Mouse (Mus musculus) forebrain, postnatal 0 days (tissue): ENCODE data around the gene Ankrd39. TPM values are rescaled to one million over a fixed set of nuclear protein-coding genes. Genes with fewer than 3 reads are reported as not detected.

ENCODE experiments used
- ATAC-seq: fragments of 200-750 bp; cut with Nextera tagmentation; 2 replicates; pipeline ENCODE4 v1.8.0; 2017; ENCODE audit warnings: mild to moderate bottlenecking, moderate library complexity
- DNase-seq: peaks from one replicate; pipeline ENCODE4 v3.0.0-alpha.2; 2015
- H3K27ac ChIP-seq: fragments of 300-500 bp; sonication (generic); 2 replicates; pipeline ENCODE4 v1.5.1; 2014; ENCODE audit warnings: low read depth, mild to moderate bottlenecking, antibody characterized with exemption, low read length, moderate library complexity, mixed read lengths
- H3K27me3 ChIP-seq: fragments of 300-500 bp; sonication (generic); 2 replicates; pipeline ENCODE4 v1.6.1; 2014; ENCODE audit warnings: mild to moderate bottlenecking, low read length, mixed read lengths; ENCODE audit not compliant: insufficient read depth
- H3K36me3 ChIP-seq: fragments of 300-500 bp; sonication (generic); 2 replicates; pipeline ENCODE4 v1.6.1; 2014; ENCODE audit warnings: mild to moderate bottlenecking, moderate library complexity; ENCODE audit not compliant: insufficient read depth
- H3K4me1 ChIP-seq: fragments of 300-500 bp; sonication (generic); 2 replicates; pipeline ENCODE4 v1.6.1; 2014; ENCODE audit warnings: antibody characterized with exemption; ENCODE audit not compliant: insufficient read depth
- H3K4me2 ChIP-seq: fragments of 300-500 bp; sonication (generic); 2 replicates; pipeline ENCODE4 v1.6.1; 2014; ENCODE audit warnings: low read depth, mild to moderate bottlenecking, moderate library complexity
- H3K4me3 ChIP-seq: fragments of 300-500 bp; sonication (generic); 2 replicates; pipeline ENCODE4 v1.5.1; 2014; ENCODE audit warnings: low read depth, low read length, mixed read lengths
- H3K9ac ChIP-seq: fragments of 300-500 bp; sonication (generic); 2 replicates; pipeline ENCODE4 v1.6.1; 2014; ENCODE audit warnings: mild to moderate bottlenecking
- H3K9me3 ChIP-seq: fragments of 300-500 bp; sonication (generic); 2 replicates; pipeline ENCODE4 v1.6.1; 2016; ENCODE audit warnings: low read length
- CTCF ChIP-seq: sonication (generic); IDR thresholded peaks from 2 replicates; pipeline ENCODE4 v1.5.1; 2016; ENCODE audit warnings: antibody characterized with exemption, control low read depth, low read depth
- WGBS: fragments of 180-500 bp; shearing (Covaris S2); extraction: QIAGEN DNeasy Blood & Tissue Kit; methylation state at CpG from one replicate; pipeline ENCODE4 v1.1.7; 2014; 5-methylcytosine and 5-hydroxymethylcytosine counted together
- polyA plus RNA-seq: library from polyadenylated mRNA; unstranded; fragments of >200 nt; fragmentation: Nextera tagmentation; extraction: Ambion mirVana; gene quantifications from 2 replicates; pipeline ENCODE4 v1.2.1, GENCODE M21; 2015
- total RNA-seq: library from RNA; depleted of rRNA; stranded (reverse); fragments of >200 nt; gene quantifications from 2 replicates; pipeline ENCODE4 v1.2.3, GENCODE M21; 2014

The Ankrd39 gene
- total and polyA plus RNA-seq, 2 experiments from 2014 or later: 23.6 to 25.5 TPM

GRCm38 (mm10) chr1:36580384-36581207 lies 33.4 kb upstream of the Ankrd39 start:
- DNase-seq (peak; percentile 79), ATAC-seq (peak; percentile 94)
- Histone ChIP-seq H3K27me3 (no peaks in the 10 kb centered on the region), H3K27ac (peak overlapping the region; percentile 90), H3K4me3 (no peak overlapping the region), H3K36me3 (no peaks in the 10 kb centered on the region), H3K9me3 (no peaks in the 10 kb centered on the region), H3K4me2 (peak overlapping the region; percentile 35), H3K9ac (peak overlapping the region; percentile 37; the same call in 1 of the 2 replicates), H3K4me1 (peaks cover 16% of the 10 kb centered on the region)
- WGBS: 5% methylated on average over 17 of the region's 17 CpGs
- no peak; the same call in 1 of the 2 replicates for TF ChIP-seq CTCF

GRCm38 (mm10) chr1:36579974-36580383 lies 32.7 kb upstream of the Ankrd39 start:
- peak overlapping the region; percentile 35 for H3K4me2 ChIP-seq
- ATAC-seq (peak; percentile 53; the same call in 1 of the 2 replicates), DNase-seq (no peak)
- H3K4me1 ChIP-seq: peaks cover 16% of the 10 kb centered on the region
- no peak for TF ChIP-seq CTCF
- no peaks in the 10 kb centered on the region for H3K36me3 ChIP-seq
- H3K9me3 ChIP-seq: no peaks in the 10 kb centered on the region
- H3K27me3 ChIP-seq: no peaks in the 10 kb centered on the region
- WGBS: 18% methylated on average over 6 of the region's 6 CpGs
- peak overlapping the region; percentile 90 for H3K27ac ChIP-seq
- peak overlapping the region; percentile 37; the same call in 1 of the 2 replicates for H3K9ac ChIP-seq
- no peak overlapping the region for H3K4me3 ChIP-seq

DNA sequence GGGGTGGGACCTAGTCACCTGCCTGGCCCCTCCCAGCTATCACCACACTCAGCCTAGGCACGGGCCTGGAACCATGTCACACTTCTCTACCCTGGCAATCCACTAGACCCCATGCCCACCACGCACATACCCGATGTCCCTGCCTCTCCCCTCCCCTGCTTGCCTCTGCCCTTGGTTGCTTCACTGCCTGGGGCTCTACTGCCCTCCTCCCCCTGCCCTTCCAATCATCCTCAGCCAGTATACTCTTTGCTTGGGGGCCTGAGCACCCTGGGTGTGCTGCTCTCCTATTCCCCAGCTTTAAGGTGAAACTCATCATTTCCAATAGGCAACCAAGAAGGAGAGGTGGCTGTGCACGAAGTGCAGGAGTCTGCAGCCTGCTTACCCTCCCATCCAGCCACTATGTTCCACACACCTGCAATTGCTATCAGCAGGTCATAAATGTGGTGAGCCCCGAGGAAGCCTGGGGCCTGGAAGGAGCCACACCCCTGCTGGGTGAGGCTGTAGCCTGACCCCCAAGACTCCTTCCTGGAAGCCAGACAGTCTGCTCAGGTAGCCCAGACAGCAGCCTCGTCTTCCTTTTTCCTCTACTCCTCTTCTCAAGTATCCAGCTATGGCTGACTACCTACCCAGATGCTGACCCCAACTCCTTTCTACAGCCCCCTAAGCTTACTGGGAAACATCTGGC lies 29.9 kb upstream of the Ankrd39 start:
- no peaks in the 10 kb centered on the region for H3K36me3 ChIP-seq
- no peak overlapping the region for H3K4me3 ChIP-seq
- no peak for TF ChIP-seq CTCF
- H3K9me3 ChIP-seq: no peaks in the 10 kb centered on the region
- H3K4me1 ChIP-seq: peaks cover 16% of the 10 kb centered on the region
- ATAC-seq (no peak), DNase-seq (no peak)
- no peaks in the 10 kb centered on the region for H3K27me3 ChIP-seq
- no peak overlapping the region for H3K4me2 ChIP-seq
- 74% methylated on average over 6 of the region's 6 CpGs for WGBS
- H3K9ac ChIP-seq: no peak overlapping the region
- H3K27ac ChIP-seq: no peak overlapping the region

GRCm38 (mm10) chr1:36575347-36575746 lies 28.1 kb upstream of the Ankrd39 start:
- DNase-seq (no peak), ATAC-seq (no peak)
- Histone ChIP-seq H3K4me3 (no peak overlapping the region), H3K9ac (no peak overlapping the region), H3K27ac (no peak overlapping the region), H3K9me3 (no peaks in the 10 kb centered on the region), H3K4me2 (no peak overlapping the region), H3K4me1 (peaks cover 7% of the 10 kb centered on the region), H3K27me3 (no peaks in the 10 kb centered on the region), H3K36me3 (no peaks in the 10 kb centered on the region)
- no peak for TF ChIP-seq CTCF
- WGBS: 63% methylated on average over 6 of the region's 6 CpGs

- H3K9ac ChIP-seq: no peak overlapping the region
Observed at GRCm38 (mm10) chr1:36574196-36574955, 27.1 kb upstream of the Ankrd39 start.

DNA sequence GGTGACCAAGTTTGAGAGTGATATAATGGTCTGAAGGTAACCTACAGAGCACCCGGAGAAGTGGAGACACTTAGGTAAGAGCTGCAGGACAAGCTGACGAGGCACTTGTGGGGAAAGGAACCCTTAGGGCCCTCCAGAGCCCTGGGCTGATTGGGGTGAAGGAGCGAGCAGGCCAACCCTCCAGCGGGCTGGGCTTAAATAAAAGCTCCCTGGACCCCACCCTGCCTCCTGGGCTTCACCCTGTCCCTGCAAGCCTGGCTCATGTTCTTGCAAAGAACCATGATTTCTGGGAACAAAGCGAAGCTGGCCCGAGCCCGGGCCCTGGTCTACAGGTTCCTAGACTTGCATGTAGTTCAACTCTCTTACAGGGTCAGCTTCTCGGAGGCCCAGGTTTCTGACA lies 26.3 kb upstream of the Ankrd39 start:
- Histone ChIP-seq H3K4me2 (no peak overlapping the region), H3K4me3 (no peak overlapping the region), H3K36me3 (no peaks in the 10 kb centered on the region), H3K9me3 (no peaks in the 10 kb centered on the region), H3K9ac (no peak overlapping the region), H3K4me1 (no peaks in the 10 kb centered on the region), H3K27ac (no peak overlapping the region), H3K27me3 (no peaks in the 10 kb centered on the region)
- ATAC-seq: no peak
- no peak for DNase-seq
- WGBS: 85% methylated on average over 8 of the region's 8 CpGs
- no peak for TF ChIP-seq CTCF

More at GRCm38 (mm10) chr1:36574196-36574955, 27.1 kb upstream of the Ankrd39 start:
- Histone ChIP-seq H3K4me2 (no peak overlapping the region), H3K4me1 (no peaks in the 10 kb centered on the region), H3K9me3 (no peaks in the 10 kb centered on the region), H3K4me3 (no peak overlapping the region), H3K27me3 (no peaks in the 10 kb centered on the region), H3K27ac (no peak overlapping the region), H3K36me3 (no peaks in the 10 kb centered on the region)
- DNase-seq (no peak), ATAC-seq (no peak)
- no peak for TF ChIP-seq CTCF
- 79% methylated on average over 5 of the region's 5 CpGs for WGBS
